Mouse (Mus musculus) embryonic facial prominence, embryonic 10.5 days (tissue): ENCODE measurements around the gene Gna11. TPM values are rescaled to one million over a fixed set of nuclear protein-coding genes. Genes with fewer than 3 reads are reported as not detected.

ENCODE experiments used
- DNase-seq: peaks from one replicate; pipeline ENCODE4 v3.0.0-alpha.2; 2017; ENCODE audit warnings: low spot score
- H3K27ac ChIP-seq: fragments of 300-500 bp; sonication (generic); replicated peaks from 2 replicates; pipeline ENCODE4 v1.5.1; 2016; ENCODE audit warnings: mild to moderate bottlenecking
- H3K27me3 ChIP-seq: fragments of 300-500 bp; sonication (generic); replicated peaks from 2 replicates; pipeline ENCODE4 v1.6.1; 2016; ENCODE audit warnings: low read depth, mild to moderate bottlenecking; ENCODE audit not compliant: poor library complexity, severe bottlenecking
- H3K36me3 ChIP-seq: fragments of 300-500 bp; sonication (generic); replicated peaks from 2 replicates; pipeline ENCODE4 v1.6.1; 2016; ENCODE audit warnings: mild to moderate bottlenecking, moderate library complexity
- H3K4me1 ChIP-seq: fragments of 300-500 bp; sonication (generic); 2 replicates; pipeline ENCODE4 v1.6.1; 2016
- H3K4me3 ChIP-seq: fragments of 300-500 bp; sonication (generic); 2 replicates; pipeline ENCODE4 v1.5.1; 2016; ENCODE audit warnings: mild to moderate bottlenecking, moderate library complexity
- H3K9me3 ChIP-seq: fragments of 300-500 bp; sonication (generic); 2 replicates; pipeline ENCODE4 v1.6.1; 2016; ENCODE audit warnings: mild to moderate bottlenecking
- WGBS: fragments of 180-500 bp; shearing (Covaris S2); methylation state at CpG from one replicate; pipeline ENCODE4 v1.1.7; 2016; 5-methylcytosine and 5-hydroxymethylcytosine counted together
- microRNA-seq: library from miRNA; unstranded; fragments of <30 nt; microRNA quantifications from one replicate; pipeline ENCODE4, GENCODE M21; 2017
- polyA plus RNA-seq: library from polyadenylated mRNA; unstranded; fragments of >200 nt; fragmentation: Nextera tagmentation; extraction: Ambion mirVana; gene quantifications from 2 replicates; pipeline ENCODE4 v1.2.1, GENCODE M21; 2016

Gene Gna11
- polyA plus RNA-seq, 1 experiment from 2014 or later: 79.0 TPM

DNA sequence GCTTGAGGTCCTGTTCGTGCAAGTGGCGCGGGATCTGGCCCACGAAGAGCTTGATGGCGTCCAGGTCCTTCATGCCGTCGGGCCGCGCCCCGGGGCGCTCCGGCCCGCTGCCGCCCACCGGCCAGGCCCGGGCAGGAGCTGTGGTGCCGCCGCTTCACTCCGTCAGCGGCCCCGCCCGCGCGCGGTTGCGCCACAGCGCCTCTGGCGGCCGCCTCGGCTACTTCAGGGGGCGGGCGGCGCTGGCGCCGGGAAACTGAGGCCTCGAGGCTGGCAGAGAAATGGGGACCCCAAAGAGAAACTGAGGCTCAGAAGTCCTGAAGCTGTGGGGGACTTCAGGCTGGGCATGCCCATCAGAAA lies 62.5 kb downstream of the Gna11 start, which contains the start of gene Celf5:
TSS of gene Celf5 (minus strand) at position 177 of the 357 bp plus-strand sequence.
- Histone ChIP-seq H3K9me3 (no peaks in the 10 kb centered on the region), H3K4me3 (peak within 1 kb of the TSS; percentile 59), H3K36me3 (peaks cover 18% of the 10 kb centered on the region), H3K27ac (peak within 1 kb of the TSS; percentile 44; the same call in 1 of the 2 replicates), H3K27me3 (peaks cover 51% of the 10 kb centered on the region), H3K4me1 (peaks cover 20% of the 10 kb centered on the region)
- WGBS: under 1% methylated on average over 36 of the region's 36 CpGs
- peak; percentile 76 for DNase-seq

- Histone ChIP-seq H3K36me3 (peaks cover 11% of the 10 kb centered on the region), H3K4me1 (peaks cover 26% of the 10 kb centered on the region), H3K4me3 (peak overlapping the region; percentile 59), H3K9me3 (no peaks in the 10 kb centered on the region), H3K27ac (peak overlapping the region; percentile 44; the same call in 1 of the 2 replicates), H3K27me3 (peaks cover 57% of the 10 kb centered on the region)
- WGBS: 5% methylated on average over 35 of the region's 35 CpGs
- DNase-seq: no peak
Observed at GRCm38 (mm10) chr10:81481605-81482532, 63.1 kb downstream of the Gna11 start.

Small RNAs within 50 kb of the gene (microRNA-seq; reads per million reads assigned to microRNA genes)
- not detected for gene Gm25595

Other genes with a start within 250 kb of the Gna11 start
- gene Cactin, start 224.1 kb downstream of the Gna11 start, polyA plus RNA-seq: 52.3 and 54.3 TPM in 2 replicates
- 3.1 and 3.6 TPM in 2 replicates for gene Tbxa2r, start 216.5 kb downstream of the Gna11 start, polyA plus RNA-seq
- gene Gipc3, start 201.9 kb downstream of the Gna11 start, polyA plus RNA-seq: not detected in 2 replicates
- gene Hmg20b, start 194.7 kb downstream of the Gna11 start, polyA plus RNA-seq: 114 and 122 TPM in 2 replicates
- gene Mfsd12, start 187.7 kb downstream of the Gna11 start, polyA plus RNA-seq: 7.8 and 8.3 TPM in 2 replicates
- 0.47 and 0.76 TPM in 2 replicates for gene 4930404N11Rik, start 179.4 kb downstream of the Gna11 start, polyA plus RNA-seq
- 134 and 142 TPM in 2 replicates for gene Fzr1, start 166.7 kb downstream of the Gna11 start, polyA plus RNA-seq
- gene Dohh, start 160.8 kb downstream of the Gna11 start, polyA plus RNA-seq: 105 and 109 TPM in 2 replicates
- 2.7 TPM in 2 replicates for gene Gm48551, start 160.7 kb downstream of the Gna11 start, polyA plus RNA-seq
- gene Gm48552, start 156.2 kb downstream of the Gna11 start, polyA plus RNA-seq: 1.8 and 3.1 TPM in 2 replicates
- 2.0 and 2.8 TPM in 2 replicates for gene Smim24, start 152.1 kb downstream of the Gna11 start, polyA plus RNA-seq
- 12.5 and 20.2 TPM in 2 replicates for gene Nfic, start 89.6 kb downstream of the Gna11 start, polyA plus RNA-seq
- 1.2 and 2.3 TPM in 2 replicates for gene Celf5, start 62.5 kb downstream of the Gna11 start, polyA plus RNA-seq
- 85.2 and 94.3 TPM in 2 replicates for gene Ncln, start 48.8 kb downstream of the Gna11 start, polyA plus RNA-seq
- 0.28 and 0.51 TPM in 2 replicates for gene S1pr4, start 45.1 kb downstream of the Gna11 start, polyA plus RNA-seq
- gene Gna15, start 21.0 kb downstream of the Gna11 start, polyA plus RNA-seq: 1.2 and 1.3 TPM in 2 replicates
- gene Aes, start 14.3 kb upstream of the Gna11 start, polyA plus RNA-seq: 266 and 347 TPM in 2 replicates
- gene Tle2, start 29.4 kb upstream of the Gna11 start, polyA plus RNA-seq: 14.0 and 17.1 TPM in 2 replicates
- gene Tle6, start 55.9 kb upstream of the Gna11 start, polyA plus RNA-seq: 7.1 and 8.2 TPM in 2 replicates
- gene BC025920, start 61.1 kb upstream of the Gna11 start, polyA plus RNA-seq: 1.5 and 2.1 TPM in 2 replicates
- gene Sirt6, start 82.6 kb upstream of the Gna11 start, polyA plus RNA-seq: 55.1 and 59.2 TPM in 2 replicates
- gene Ankrd24, start 83.3 kb upstream of the Gna11 start, polyA plus RNA-seq: 5.3 and 7.3 TPM in 2 replicates
- 3.9 and 5.3 TPM in 2 replicates for gene Gm10778, start 103.9 kb upstream of the Gna11 start, polyA plus RNA-seq
- gene Zfp433, start 159.6 kb upstream of the Gna11 start, polyA plus RNA-seq: 14.5 and 18.0 TPM in 2 replicates
- gene Gm3055, start 226.0 kb upstream of the Gna11 start, polyA plus RNA-seq: 10.4 and 11.8 TPM in 2 replicates